Mouse (Mus musculus): ENCODE data around the gene Xlr4c. TPM values are rescaled to one million over a fixed set of nuclear protein-coding genes. Genes with fewer than 3 reads are reported as not detected.
A peak's percentile ranks its signal among the peaks of the same experiment; 100 is the strongest.
"Not testable (repeated sequence)": the region's sequence is repeated elsewhere in the genome, so short reads cannot be mapped to it uniquely, and the experiment has no call there.

The Xlr4c gene
- polyA plus RNA-seq (2016; fragmentation: Nextera tagmentation; extraction: Ambion mirVana): not detected in 2 replicates

- not testable (repeated sequence) for H3K27ac ChIP-seq; ATAC-seq (ENCODE audit: insufficient number of reproducible peaks, insufficient read depth, low FRiP score, low TSS enrichment, low read depth); H3K4me1 ChIP-seq (replicated peaks); H3K27me3 ChIP-seq; H3K4me3 ChIP-seq (replicated peaks); H3K36me3 ChIP-seq; H3K9ac ChIP-seq (replicated peaks); H3K4me2 ChIP-seq; H3K9me3 ChIP-seq
- WGBS: 86% methylated on average over 14 of the region's 14 CpGs
Observed at GRCm38 (mm10) chrX:73242821-73243325, at the start of gene Xlr4c. Xlr4c (minus strand) TSS chrX:73243130.

DNA sequence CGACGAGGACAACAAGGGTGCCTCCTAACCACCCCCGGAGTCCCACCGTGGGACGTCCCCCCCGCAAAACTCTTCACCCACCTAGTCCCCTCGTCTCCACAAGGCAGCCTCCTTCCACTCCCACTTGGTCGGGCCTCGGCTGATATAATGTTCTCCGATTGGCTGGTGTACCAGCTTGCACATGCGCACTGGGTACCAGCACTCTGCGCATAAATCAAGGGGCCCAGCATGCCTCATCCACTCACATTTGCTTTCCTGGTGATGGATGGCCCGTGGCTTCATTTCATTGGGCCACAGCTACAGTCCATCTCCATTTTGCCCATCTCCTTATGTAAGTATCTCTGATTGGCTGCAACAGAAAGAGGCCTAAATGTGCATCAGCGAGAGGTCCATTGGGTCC, 22.3 kb upstream of the Xlr4c start, which contains the start of gene Xlr3c:
Xlr3c (minus strand) TSS at position 121 of the 400 bp plus-strand sequence.
- not testable (repeated sequence) for H3K9ac ChIP-seq (replicated peaks); H3K27ac ChIP-seq; H3K9me3 ChIP-seq; H3K27me3 ChIP-seq; ATAC-seq (ENCODE audit: insufficient number of reproducible peaks, insufficient read depth, low FRiP score, low TSS enrichment, low read depth); H3K4me3 ChIP-seq (replicated peaks); H3K36me3 ChIP-seq; H3K4me2 ChIP-seq; H3K4me1 ChIP-seq (replicated peaks)
- 89% methylated on average over 14 of the region's 14 CpGs for WGBS

DNA sequence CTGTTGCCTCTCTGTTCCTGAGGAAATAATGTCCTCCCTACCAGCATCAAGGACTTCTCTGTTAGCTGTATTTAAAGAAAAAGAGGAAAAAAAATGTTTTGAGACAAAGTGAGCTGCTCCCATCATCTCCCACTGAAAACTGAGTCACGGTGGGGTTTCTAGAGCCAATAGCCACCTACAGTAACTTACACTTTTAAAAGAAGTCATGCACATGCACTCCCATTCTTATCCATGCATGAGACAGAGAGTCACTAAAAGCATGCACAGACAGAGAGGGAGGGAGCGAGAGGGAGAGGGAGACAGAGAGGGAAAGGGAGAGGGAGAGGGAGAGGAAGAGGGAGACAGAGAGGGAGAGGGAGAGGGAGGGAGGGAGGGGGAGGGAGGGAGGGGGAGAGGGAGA, 19.5 kb upstream of the Xlr4c start:
- not testable (repeated sequence) for H3K36me3 ChIP-seq; H3K4me1 ChIP-seq (replicated peaks); H3K9ac ChIP-seq (replicated peaks); H3K27me3 ChIP-seq; H3K27ac ChIP-seq; H3K4me2 ChIP-seq; H3K4me3 ChIP-seq (replicated peaks); H3K9me3 ChIP-seq; ATAC-seq (ENCODE audit: insufficient number of reproducible peaks, insufficient read depth, low FRiP score, low TSS enrichment, low read depth)
- WGBS: 75% methylated on average over 1 of the region's 2 CpGs

- no peak overlapping the region for H3K27ac ChIP-seq
- WGBS: 39% methylated on average over 3 of the region's 3 CpGs
- H3K4me2 ChIP-seq: peak overlapping the region; percentile 81
- no peaks in the 10 kb centered on the region for H3K9me3 ChIP-seq
- no peak for ATAC-seq (ENCODE audit: insufficient number of reproducible peaks, insufficient read depth, low FRiP score, low TSS enrichment, low read depth)
- peaks cover 15% of the 10 kb centered on the region for H3K27me3 ChIP-seq
- H3K9ac ChIP-seq (replicated peaks): peak overlapping the region; percentile 65
- H3K4me3 ChIP-seq (replicated peaks): peak overlapping the region; percentile 59
- no peaks in the 10 kb centered on the region for H3K36me3 ChIP-seq
- H3K4me1 ChIP-seq (replicated peaks): no peaks in the 10 kb centered on the region
Observed at GRCm38 (mm10) chrX:73229288-73229687, 13.6 kb downstream of the Xlr4c start.

GRCm38 (mm10) chrX:73228606-73229214, 14.2 kb downstream of the Xlr4c start:
- Histone ChIP-seq H3K4me2 (peak overlapping the region; percentile 81), H3K27me3 (peaks cover 15% of the 10 kb centered on the region), H3K9ac (replicated peaks) (peak overlapping the region; percentile 65), H3K36me3 (no peaks in the 10 kb centered on the region), H3K27ac (peak overlapping the region; percentile 75), H3K9me3 (no peaks in the 10 kb centered on the region), H3K4me1 (replicated peaks) (no peaks in the 10 kb centered on the region), H3K4me3 (replicated peaks) (peak overlapping the region; percentile 59)
- ATAC-seq (ENCODE audit: insufficient number of reproducible peaks, insufficient read depth, low FRiP score, low TSS enrichment, low read depth): peak; percentile 42
- 20% methylated on average over 50 of the region's 51 CpGs for whole genome bisulfite sequencing

GRCm38 (mm10) chrX:73227914-73228605, 14.9 kb downstream of the Xlr4c start, which contains the start of gene F8a:
F8a (plus strand) TSS chrX:73228291.
- H3K4me3 ChIP-seq (replicated peaks): peak within 1 kb of the TSS; percentile 59
- H3K27me3 ChIP-seq: peaks cover 15% of the 10 kb centered on the region
- no peaks in the 10 kb centered on the region for H3K9me3 ChIP-seq
- peak; percentile 92 for ATAC-seq (ENCODE audit: insufficient number of reproducible peaks, insufficient read depth, low FRiP score, low TSS enrichment, low read depth)
- H3K4me2 ChIP-seq: peak within 1 kb of the TSS; percentile 81
- WGBS: 11% methylated on average over 39 of the region's 39 CpGs
- no peaks in the 10 kb centered on the region for H3K4me1 ChIP-seq (replicated peaks)
- peak within 1 kb of the TSS; percentile 75 for H3K27ac ChIP-seq
- H3K9ac ChIP-seq (replicated peaks): peak within 1 kb of the TSS; percentile 65
- no peaks in the 10 kb centered on the region for H3K36me3 ChIP-seq

DNA sequence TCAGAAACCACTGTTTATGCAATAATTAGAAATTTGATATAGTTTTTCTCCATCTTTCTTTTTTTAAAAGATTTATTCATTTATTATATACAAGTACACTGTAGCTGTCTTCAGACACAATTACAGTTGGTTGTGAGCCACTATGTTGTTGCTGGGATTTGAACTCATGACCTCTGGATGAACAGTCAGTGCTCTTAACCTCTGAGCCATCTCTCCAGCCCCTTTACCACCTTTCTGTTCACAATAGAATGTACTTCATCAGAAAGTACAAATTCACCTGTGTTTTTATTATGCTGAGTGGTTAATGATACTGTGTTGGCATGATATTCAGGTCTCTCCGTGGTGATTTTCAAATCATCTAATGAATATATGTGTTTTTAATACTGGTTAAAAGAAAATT, 17.6 kb downstream of the Xlr4c start:
- no peak for ATAC-seq (ENCODE audit: insufficient number of reproducible peaks, insufficient read depth, low FRiP score, low TSS enrichment, low read depth)
- Histone ChIP-seq H3K27ac (no peak overlapping the region), H3K27me3 (peaks cover 15% of the 10 kb centered on the region), H3K4me3 (replicated peaks) (no peak overlapping the region), H3K4me1 (replicated peaks) (no peaks in the 10 kb centered on the region), H3K9ac (replicated peaks) (no peak overlapping the region), H3K9me3 (no peaks in the 10 kb centered on the region), H3K36me3 (no peaks in the 10 kb centered on the region), H3K4me2 (no peak overlapping the region)
- 66% methylated on average over 1 of the region's 1 CpGs for WGBS

GRCm38 (mm10) chrX:73213819-73214564, 28.9 kb downstream of the Xlr4c start, which contains the start of gene Xlr4b:
Xlr4b (plus strand) TSS chrX:73214333.
- WGBS: 78% methylated on average over 19 of the region's 19 CpGs
- H3K36me3 ChIP-seq; H3K27ac ChIP-seq; H3K9me3 ChIP-seq; H3K27me3 ChIP-seq; H3K4me2 ChIP-seq; H3K9ac ChIP-seq (replicated peaks); H3K4me3 ChIP-seq (replicated peaks); H3K4me1 ChIP-seq (replicated peaks); ATAC-seq (ENCODE audit: insufficient number of reproducible peaks, insufficient read depth, low FRiP score, low TSS enrichment, low read depth): not testable (repeated sequence)

DNA sequence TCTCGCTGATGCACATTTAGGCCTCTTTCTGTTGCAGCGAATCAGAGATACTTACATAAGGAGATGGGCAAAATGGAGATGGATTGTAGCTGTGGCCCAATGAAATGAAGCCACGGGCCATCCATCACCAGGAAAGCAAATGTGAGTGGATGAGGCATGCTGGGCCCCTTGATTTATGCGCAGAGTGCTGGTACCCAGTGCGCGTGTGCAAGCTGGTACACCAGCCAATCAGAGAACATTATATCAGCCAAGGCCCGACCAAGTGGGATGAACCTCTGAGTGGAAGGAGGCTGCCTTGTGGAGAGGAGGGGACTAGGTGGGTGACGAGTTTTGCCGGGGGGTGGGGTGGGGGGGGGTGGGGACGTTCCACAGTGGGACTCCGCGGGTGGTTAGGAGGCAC, 51.0 kb downstream of the Xlr4c start, which contains the start of gene Xlr3b:
Xlr3b (plus strand) TSS at position 274 of the 400 bp plus-strand sequence.
- H3K27me3 ChIP-seq; H3K9ac ChIP-seq (replicated peaks); H3K4me3 ChIP-seq (replicated peaks); H3K36me3 ChIP-seq; H3K4me1 ChIP-seq (replicated peaks); H3K9me3 ChIP-seq; H3K27ac ChIP-seq; ATAC-seq (ENCODE audit: insufficient number of reproducible peaks, insufficient read depth, low FRiP score, low TSS enrichment, low read depth); H3K4me2 ChIP-seq: not testable (repeated sequence)
- WGBS: 78% methylated on average over 12 of the region's 12 CpGs
